Mouse (Mus musculus): Measurements from ENCODE around the gene Ppp2r5d. TPM values are rescaled to one million over a fixed set of nuclear protein-coding genes. Genes with fewer than 3 reads are reported as not detected.

Gene Ppp2r5d
- total RNA-seq, 4 experiments from 2014 or later = 41.0 to 47.5 (median 42.6) TPM

GRCm38 (mm10) chr17:46679843-46680759 lies 24.8 kb downstream of the Ppp2r5d start:
- no peak for DNase-seq

GRCm38 (mm10) chr17:46678911-46679310 lies 26.0 kb downstream of the Ppp2r5d start:
- DNase-seq = no peak

- DNase-seq = no peak
Observed at GRCm38 (mm10) chr17:46678416-46678815, 26.5 kb downstream of the Ppp2r5d start, which contains the start of gene Mea1. Gene Mea1 (plus strand): TSS chr17:46678793.

GRCm38 (mm10) chr17:46674530-46675283 lies 30.2 kb downstream of the Ppp2r5d start:
- no peak for DNase-seq

- DNase-seq = peak; percentile 88
Observed at GRCm38 (mm10) chr17:46673850-46674529, 30.9 kb downstream of the Ppp2r5d start, which contains the start of gene Rrp36. Gene Rrp36 (minus strand): TSS chr17:46674352.

- no peak for DNase-seq
Observed at GRCm38 (mm10) chr17:46669911-46670310, 35.0 kb downstream of the Ppp2r5d start.

GRCm38 (mm10) chr17:46667712-46668111 lies 37.2 kb downstream of the Ppp2r5d start:
- DNase-seq = no peak

GRCm38 (mm10) chr17:46662730-46663129 lies 42.2 kb downstream of the Ppp2r5d start:
- no peak for DNase-seq

- DNase-seq = no peak
Observed at GRCm38 (mm10) chr17:46661981-46662380, 42.9 kb downstream of the Ppp2r5d start.

GRCm38 (mm10) chr17:46661351-46661750 lies 43.6 kb downstream of the Ppp2r5d start:
- DNase-seq = no peak

GRCm38 (mm10) chr17:46656054-46656453 lies 48.9 kb downstream of the Ppp2r5d start:
- DNase-seq = no peak

- DNase-seq = no peak
Observed at GRCm38 (mm10) chr17:46651755-46652547, 53.0 kb downstream of the Ppp2r5d start.

- no peak for DNase-seq
Observed at GRCm38 (mm10) chr17:46651292-46651691, 53.6 kb downstream of the Ppp2r5d start.

- peak; percentile 90 for DNase-seq
Observed at GRCm38 (mm10) chr17:46650232-46651031, 54.5 kb downstream of the Ppp2r5d start, which contains the start of gene Cul7. Gene Cul7 (plus strand): TSS chr17:46650337.

- DNase-seq = no peak
Observed at GRCm38 (mm10) chr17:46649811-46650210, 55.1 kb downstream of the Ppp2r5d start.

GRCm38 (mm10) chr17:46648436-46648835 lies 56.5 kb downstream of the Ppp2r5d start:
- DNase-seq = no peak

GRCm38 (mm10) chr17:46647279-46647678 lies 57.6 kb downstream of the Ppp2r5d start:
- no peak for DNase-seq

- no peak for DNase-seq
Observed at GRCm38 (mm10) chr17:46646322-46646662, 58.6 kb downstream of the Ppp2r5d start.

GRCm38 (mm10) chr17:46645561-46646321 lies 59.2 kb downstream of the Ppp2r5d start, which contains the start of the genes Klc4 and Mrpl2:
Gene Klc4 (minus strand): TSS chr17:46646022.
Gene Mrpl2 (plus strand): TSS chr17:46646229.
- DNase-seq = peak; percentile 97

- peak; percentile 69 for DNase-seq
Observed at GRCm38 (mm10) chr17:46644916-46645475, 59.9 kb downstream of the Ppp2r5d start.
